Mouse (Mus musculus) embryonic facial prominence, embryonic 12.5 days (tissue): ENCODE data around the gene Dthd1. TPM values are rescaled to one million over a fixed set of nuclear protein-coding genes. Genes with fewer than 3 reads are reported as not detected.

ENCODE experiments used
- ATAC-seq: fragments of 200-750 bp; cut with Nextera tagmentation; 2 replicates; pipeline ENCODE4 v1.8.0; 2017; ENCODE audit not compliant: insufficient number of reproducible peaks, insufficient read depth, low FRiP score, low TSS enrichment
- H3K27ac ChIP-seq: fragments of 300-500 bp; sonication (generic); 2 replicates; pipeline ENCODE4 v1.5.1; 2016; ENCODE audit warnings: mild to moderate bottlenecking
- H3K27me3 ChIP-seq: fragments of 300-500 bp; sonication (generic); 2 replicates; pipeline ENCODE4 v1.6.1; 2016; ENCODE audit warnings: mild to moderate bottlenecking, moderate library complexity
- H3K36me3 ChIP-seq: fragments of 300-500 bp; sonication (generic); 2 replicates; pipeline ENCODE4 v1.6.1; 2016; ENCODE audit warnings: mild to moderate bottlenecking
- H3K4me1 ChIP-seq: fragments of 300-500 bp; sonication (generic); 2 replicates; pipeline ENCODE4 v1.6.1; 2016
- H3K4me2 ChIP-seq: fragments of 300-500 bp; sonication (generic); replicated peaks from 2 replicates; pipeline ENCODE4 v1.6.1; 2016; ENCODE audit warnings: mild to moderate bottlenecking, moderate library complexity
- H3K4me3 ChIP-seq: fragments of 300-500 bp; sonication (generic); 2 replicates; pipeline ENCODE4 v1.5.1; 2016; ENCODE audit warnings: mild to moderate bottlenecking
- H3K9ac ChIP-seq: fragments of 300-500 bp; sonication (generic); 2 replicates; pipeline ENCODE4 v1.6.1; 2016; ENCODE audit warnings: mild to moderate bottlenecking, moderate library complexity
- H3K9me3 ChIP-seq: fragments of 300-500 bp; sonication (generic); 2 replicates; pipeline ENCODE4 v1.6.1; 2016; ENCODE audit warnings: mild to moderate bottlenecking, moderate library complexity
- WGBS: fragments of 180-500 bp; shearing (Covaris S2); methylation state at CpG from one replicate; pipeline ENCODE4 v1.1.7; 2016; 5-methylcytosine and 5-hydroxymethylcytosine counted together
- polyA plus RNA-seq: library from polyadenylated mRNA; unstranded; fragments of >200 nt; fragmentation: Nextera tagmentation; extraction: Ambion mirVana; gene quantifications from 2 replicates; pipeline ENCODE4 v1.2.1, GENCODE M21; 2016

The Dthd1 gene
- polyA plus RNA-seq, 1 experiment from 2014 or later = not detected

DNA sequence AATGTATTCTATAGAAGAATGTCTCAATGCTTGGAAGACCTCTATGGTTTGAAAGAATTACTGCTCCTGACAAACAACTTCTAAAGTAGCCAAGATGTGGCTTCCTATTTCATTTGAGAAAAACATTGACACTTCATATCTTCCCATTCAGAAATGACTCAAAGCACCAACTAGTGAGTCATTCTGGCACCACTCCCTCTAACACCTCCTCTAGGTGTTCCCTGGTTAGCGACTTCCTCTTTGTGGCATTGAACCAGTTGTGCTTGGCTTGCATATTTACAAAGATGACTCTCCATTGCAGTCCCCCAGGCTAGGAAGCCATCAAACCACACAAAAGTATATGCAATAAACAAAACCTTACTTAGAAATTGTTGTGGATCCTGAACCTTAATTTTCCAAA is 2.1 kb downstream of the Dthd1 start:
- Histone ChIP-seq H3K27me3 (no peaks in the 10 kb centered on the region), H3K36me3 (no peaks in the 10 kb centered on the region), H3K9ac (no peak overlapping the region), H3K4me2 (no peak overlapping the region), H3K27ac (no peak overlapping the region), H3K4me1 (no peaks in the 10 kb centered on the region), H3K4me3 (no peak overlapping the region), H3K9me3 (no peaks in the 10 kb centered on the region)
- 77% methylated on average over 1 of the region's 1 CpGs for WGBS
- no peak for ATAC-seq

DNA sequence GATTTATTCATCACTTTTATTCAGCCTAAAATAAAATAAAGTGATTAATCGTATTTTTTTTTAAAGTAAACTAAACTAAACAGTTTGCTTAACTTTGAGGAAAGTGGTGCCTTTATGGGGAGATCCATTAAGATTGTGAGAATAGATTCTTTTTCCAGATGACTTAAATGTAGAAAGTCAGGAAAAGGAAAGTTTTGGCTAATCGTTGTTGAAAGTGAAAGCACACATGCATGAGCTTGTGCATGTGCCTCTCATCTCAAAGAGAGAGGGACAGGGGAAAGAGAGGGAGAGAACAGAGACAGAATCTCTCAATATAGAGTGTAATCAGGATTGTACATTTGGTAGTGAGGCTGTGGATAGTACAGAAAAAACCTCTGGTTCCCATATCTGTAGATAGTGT is 5.9 kb downstream of the Dthd1 start:
- Histone ChIP-seq H3K4me1 (no peaks in the 10 kb centered on the region), H3K27me3 (no peaks in the 10 kb centered on the region), H3K27ac (no peak overlapping the region), H3K4me3 (no peak overlapping the region), H3K9ac (no peak overlapping the region), H3K36me3 (no peaks in the 10 kb centered on the region), H3K4me2 (no peak overlapping the region), H3K9me3 (no peaks in the 10 kb centered on the region)
- ATAC-seq = no peak
- 77% methylated on average over 2 of the region's 2 CpGs for WGBS

DNA sequence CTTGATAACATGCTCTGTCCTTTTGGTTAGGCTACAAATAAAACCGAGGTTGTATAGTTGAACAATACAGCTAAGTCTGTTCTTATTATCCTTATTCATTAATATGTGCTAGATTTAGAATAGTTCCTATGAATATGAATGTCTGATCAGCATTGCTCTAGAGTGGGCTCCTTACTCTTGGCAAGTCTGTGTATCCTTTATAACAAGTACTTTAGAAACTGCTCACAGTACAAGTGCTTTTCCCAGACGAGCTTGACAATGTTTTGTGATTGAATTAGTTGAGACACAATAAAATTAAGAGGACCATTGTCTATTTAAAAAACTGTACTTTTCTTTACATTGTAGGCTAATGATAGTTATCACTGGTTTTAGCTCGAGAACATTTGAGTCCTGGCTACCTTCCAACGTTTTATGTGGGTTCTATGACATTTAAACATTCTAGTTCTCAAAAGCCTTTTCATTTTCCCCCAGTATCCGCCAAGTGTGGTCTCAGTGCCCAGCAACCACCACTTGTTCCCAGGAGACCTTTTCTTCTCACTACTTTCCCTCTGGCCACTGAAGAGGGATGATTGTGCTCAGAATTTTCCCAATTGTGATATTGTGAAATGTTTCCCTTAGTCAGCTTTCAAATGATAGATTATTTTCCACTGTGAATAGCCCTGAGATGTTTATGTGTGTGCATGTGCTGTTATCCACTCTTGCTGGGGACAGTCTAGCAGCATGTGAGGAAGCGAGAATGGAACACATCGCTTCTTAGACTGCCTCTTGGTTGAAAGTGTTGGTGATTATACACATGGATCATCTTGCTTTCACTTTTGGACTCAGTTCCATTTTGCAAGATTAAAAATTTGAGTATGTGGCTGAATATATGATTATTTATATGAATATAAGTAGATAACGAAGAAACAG is 7.0 kb downstream of the Dthd1 start:
- H3K27ac ChIP-seq = no peak overlapping the region
- no peak for ATAC-seq
- no peaks in the 10 kb centered on the region for H3K36me3 ChIP-seq
- H3K4me3 ChIP-seq = no peak overlapping the region
- no peak overlapping the region for H3K4me2 ChIP-seq
- H3K27me3 ChIP-seq = no peaks in the 10 kb centered on the region
- no peaks in the 10 kb centered on the region for H3K9me3 ChIP-seq
- H3K4me1 ChIP-seq = no peaks in the 10 kb centered on the region
- 75% methylated on average over 8 of the region's 8 CpGs for WGBS
- H3K9ac ChIP-seq = no peak overlapping the region

DNA sequence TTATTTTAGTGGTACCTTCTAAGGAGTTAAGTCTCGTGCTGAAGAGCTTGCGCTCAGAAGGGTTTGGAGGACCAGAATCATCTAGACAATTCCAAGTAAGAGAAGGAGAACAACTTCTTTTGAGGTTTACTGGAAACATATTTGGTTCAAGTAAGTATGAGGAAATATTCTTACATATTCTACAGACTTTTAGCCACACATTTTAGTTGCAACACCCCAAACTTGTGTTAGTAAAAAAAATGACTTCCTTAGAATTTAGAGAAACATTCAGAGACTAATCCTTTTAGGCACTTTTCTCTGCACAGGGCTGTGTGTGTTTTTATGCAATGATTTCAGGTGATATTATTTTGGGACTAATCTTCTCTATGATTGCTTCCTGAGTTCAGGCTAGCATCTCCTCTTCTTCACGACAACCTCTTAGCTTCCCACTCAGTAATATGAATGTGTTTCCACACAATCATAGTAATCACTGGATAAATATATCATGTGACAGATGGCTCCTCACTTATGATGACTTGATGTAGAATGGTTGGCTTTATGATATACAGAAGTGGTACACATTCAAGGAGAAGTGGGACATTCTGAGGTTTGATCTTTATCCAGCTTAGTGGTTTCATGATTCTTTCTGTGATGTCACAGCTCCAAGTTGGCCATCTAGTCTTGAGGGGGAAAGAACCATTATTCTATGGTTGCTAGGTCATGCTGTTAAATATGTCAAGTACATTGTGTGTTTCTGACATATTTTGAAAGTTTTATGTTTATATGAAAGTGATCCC is 29.5 kb downstream of the Dthd1 start:
- no peaks in the 10 kb centered on the region for H3K9me3 ChIP-seq
- 92% methylated on average over 3 of the region's 3 CpGs for WGBS
- no peaks in the 10 kb centered on the region for H3K27me3 ChIP-seq
- H3K36me3 ChIP-seq = no peaks in the 10 kb centered on the region
- no peak overlapping the region for H3K4me3 ChIP-seq
- H3K9ac ChIP-seq = no peak overlapping the region
- H3K4me2 ChIP-seq = no peak overlapping the region
- H3K27ac ChIP-seq = no peak overlapping the region
- H3K4me1 ChIP-seq = no peaks in the 10 kb centered on the region
- no peak for ATAC-seq

DNA sequence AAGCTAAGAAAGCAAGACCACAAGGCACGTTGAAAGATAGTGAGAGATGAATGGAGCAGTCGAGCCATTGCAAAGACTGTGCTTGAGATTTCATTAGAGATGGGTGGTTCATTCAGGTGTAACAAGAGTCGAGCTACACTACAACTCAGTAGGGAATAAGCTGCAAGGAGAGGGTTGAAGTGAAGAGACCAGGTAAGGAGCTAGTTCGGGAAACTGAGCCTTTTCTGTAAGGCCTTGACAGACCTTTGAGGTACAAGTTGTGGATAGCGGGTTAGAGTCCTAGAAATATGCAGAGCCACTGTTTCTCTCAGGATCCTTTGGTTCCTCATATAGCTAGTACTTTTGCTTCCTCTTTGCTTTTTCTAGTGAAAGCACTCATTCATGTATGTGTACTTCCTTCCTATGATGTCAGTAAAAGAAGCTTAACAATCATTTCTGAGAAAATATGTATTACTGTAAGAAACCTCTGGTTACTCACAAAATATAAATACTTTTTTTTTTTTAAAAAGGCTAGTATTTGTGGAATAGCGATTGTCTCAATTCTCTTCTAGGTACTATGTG is 33.0 kb downstream of the Dthd1 start:
- ATAC-seq = no peak
- no peaks in the 10 kb centered on the region for H3K27me3 ChIP-seq
- no peaks in the 10 kb centered on the region for H3K36me3 ChIP-seq
- 83% methylated on average over 6 of the region's 6 CpGs for WGBS
- H3K9ac ChIP-seq = no peak overlapping the region
- H3K4me3 ChIP-seq = no peak overlapping the region
- no peaks in the 10 kb centered on the region for H3K9me3 ChIP-seq
- H3K4me2 ChIP-seq = no peak overlapping the region
- no peaks in the 10 kb centered on the region for H3K4me1 ChIP-seq
- H3K27ac ChIP-seq = no peak overlapping the region

DNA sequence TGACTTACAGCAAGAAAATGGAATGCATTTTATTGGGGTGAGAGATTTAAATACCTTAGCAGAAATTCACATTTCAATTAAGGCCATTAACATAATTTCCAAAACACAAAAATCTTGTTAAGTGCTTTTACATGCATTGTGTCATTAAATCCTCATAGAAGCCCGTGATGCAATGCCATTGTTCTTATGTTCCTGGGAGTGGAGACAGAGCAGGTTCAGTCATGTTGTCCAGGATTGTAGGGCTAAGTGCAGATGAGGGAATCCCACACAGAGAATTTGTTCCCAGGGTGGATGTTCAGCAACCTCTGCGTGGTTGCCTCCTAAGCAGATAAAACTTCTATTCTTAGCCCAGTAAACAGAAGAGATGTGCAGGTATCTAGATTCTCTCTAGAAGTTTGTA is 37.7 kb downstream of the Dthd1 start:
- no peak overlapping the region for H3K9ac ChIP-seq
- H3K27me3 ChIP-seq = no peaks in the 10 kb centered on the region
- no peaks in the 10 kb centered on the region for H3K4me1 ChIP-seq
- no peaks in the 10 kb centered on the region for H3K36me3 ChIP-seq
- WGBS = 79% methylated on average over 2 of the region's 2 CpGs
- no peak overlapping the region for H3K4me3 ChIP-seq
- ATAC-seq = no peak
- H3K9me3 ChIP-seq = no peaks in the 10 kb centered on the region
- no peak overlapping the region for H3K4me2 ChIP-seq
- no peak overlapping the region for H3K27ac ChIP-seq

DNA sequence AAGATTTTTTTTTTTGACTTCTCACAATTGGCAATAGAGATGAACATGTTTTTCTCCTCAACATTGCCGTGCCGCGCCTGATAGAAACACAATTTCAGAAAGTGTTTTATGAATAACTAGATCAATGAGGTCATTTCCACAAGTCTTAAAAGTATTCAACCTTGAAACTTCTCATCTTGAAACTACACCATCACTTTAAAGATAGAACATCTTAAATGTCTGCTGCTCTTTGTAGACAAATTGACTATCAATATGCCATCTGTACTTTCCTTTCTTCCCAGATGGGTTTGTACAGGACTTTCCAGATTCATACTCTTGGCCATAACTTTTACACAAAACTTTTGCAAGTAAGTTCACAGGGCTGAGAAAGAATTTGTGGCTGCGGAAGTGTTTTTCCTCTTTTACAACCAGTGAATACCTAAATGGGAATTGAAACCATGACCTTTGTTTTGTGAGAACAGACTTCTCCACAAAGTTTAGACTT is 40.8 kb downstream of the Dthd1 start:
- Histone ChIP-seq H3K4me1 (no peaks in the 10 kb centered on the region), H3K27me3 (no peaks in the 10 kb centered on the region), H3K27ac (no peak overlapping the region), H3K4me2 (no peak overlapping the region), H3K9me3 (no peaks in the 10 kb centered on the region), H3K36me3 (no peaks in the 10 kb centered on the region), H3K4me3 (no peak overlapping the region), H3K9ac (no peak overlapping the region)
- WGBS = 93% methylated on average over 4 of the region's 4 CpGs
- ATAC-seq = no peak

DNA sequence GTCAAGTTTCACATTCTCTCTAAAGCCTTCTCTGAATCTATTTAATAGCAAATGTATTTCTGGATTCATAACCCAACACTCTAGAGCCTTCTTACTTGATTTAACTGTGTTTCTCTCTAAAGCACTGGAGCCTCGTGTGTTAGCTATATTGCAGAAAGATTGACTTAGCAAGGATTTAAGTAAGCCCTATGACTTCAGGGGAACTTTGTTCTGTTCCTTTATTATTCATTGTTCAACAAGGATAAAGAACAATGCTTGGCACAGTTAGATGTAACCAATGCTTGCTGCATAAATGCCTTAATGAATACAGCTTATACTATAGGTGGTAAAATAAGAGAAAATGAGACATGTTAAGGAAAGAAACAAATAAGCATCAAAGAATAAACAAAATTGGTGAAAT is 43.9 kb downstream of the Dthd1 start:
- H3K4me2 ChIP-seq = no peak overlapping the region
- ATAC-seq = no peak
- no peak overlapping the region for H3K9ac ChIP-seq
- H3K27me3 ChIP-seq = no peaks in the 10 kb centered on the region
- H3K9me3 ChIP-seq = no peaks in the 10 kb centered on the region
- no peak overlapping the region for H3K4me3 ChIP-seq
- no peak overlapping the region for H3K27ac ChIP-seq
- WGBS = 83% methylated on average over 1 of the region's 1 CpGs
- no peaks in the 10 kb centered on the region for H3K36me3 ChIP-seq
- no peaks in the 10 kb centered on the region for H3K4me1 ChIP-seq

DNA sequence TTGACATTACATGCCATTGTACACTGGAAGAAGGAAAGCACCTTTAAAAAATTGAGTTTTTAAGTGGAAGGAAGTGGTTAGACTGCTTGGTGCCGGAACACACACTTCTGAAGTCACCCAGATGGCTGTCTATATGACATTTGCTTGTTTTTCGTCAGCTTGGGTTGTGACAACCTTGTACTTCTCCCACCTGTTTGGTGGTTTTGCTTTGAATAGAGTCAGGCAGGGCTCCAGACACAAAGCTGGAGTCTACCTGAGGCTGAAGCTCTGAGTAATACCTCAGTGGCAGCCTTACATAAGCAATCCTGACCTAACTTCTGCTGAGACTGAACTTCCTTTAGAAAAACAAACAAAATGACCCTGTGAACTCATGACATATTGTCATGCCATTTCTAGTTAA is 44.7 kb downstream of the Dthd1 start:
- H3K9me3 ChIP-seq = no peaks in the 10 kb centered on the region
- no peak overlapping the region for H3K4me3 ChIP-seq
- WGBS = 71% methylated on average over 2 of the region's 2 CpGs
- no peaks in the 10 kb centered on the region for H3K4me1 ChIP-seq
- no peak for ATAC-seq
- no peaks in the 10 kb centered on the region for H3K27me3 ChIP-seq
- H3K36me3 ChIP-seq = no peaks in the 10 kb centered on the region
- H3K9ac ChIP-seq = no peak overlapping the region
- H3K27ac ChIP-seq = no peak overlapping the region
- H3K4me2 ChIP-seq = no peak overlapping the region

DNA sequence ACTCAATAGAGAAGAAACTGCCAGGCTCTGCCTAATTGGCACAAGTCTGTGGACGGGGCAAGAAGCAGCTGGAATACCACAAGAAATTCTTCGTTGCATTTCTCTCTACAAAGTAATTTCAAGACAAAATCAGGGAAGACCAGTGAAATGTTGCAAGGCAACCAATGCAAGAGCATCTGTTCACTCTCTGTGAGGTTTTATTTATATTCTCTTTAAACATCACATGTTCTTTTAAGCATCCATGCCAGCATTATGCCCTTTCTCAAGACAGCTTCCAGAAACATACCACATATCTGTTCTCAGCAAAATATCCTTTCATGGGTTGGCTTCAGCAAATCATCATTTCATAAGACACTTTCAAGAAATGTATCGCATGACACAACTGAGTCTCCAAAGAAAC is 50.7 kb downstream of the Dthd1 start:
- no peak overlapping the region for H3K4me2 ChIP-seq
- WGBS = 83% methylated on average over 3 of the region's 3 CpGs
- no peak overlapping the region for H3K27ac ChIP-seq
- H3K9ac ChIP-seq = no peak overlapping the region
- H3K4me3 ChIP-seq = no peak overlapping the region
- H3K4me1 ChIP-seq = no peaks in the 10 kb centered on the region
- no peak for ATAC-seq
- no peaks in the 10 kb centered on the region for H3K27me3 ChIP-seq
- H3K36me3 ChIP-seq = no peaks in the 10 kb centered on the region
- no peaks in the 10 kb centered on the region for H3K9me3 ChIP-seq

DNA sequence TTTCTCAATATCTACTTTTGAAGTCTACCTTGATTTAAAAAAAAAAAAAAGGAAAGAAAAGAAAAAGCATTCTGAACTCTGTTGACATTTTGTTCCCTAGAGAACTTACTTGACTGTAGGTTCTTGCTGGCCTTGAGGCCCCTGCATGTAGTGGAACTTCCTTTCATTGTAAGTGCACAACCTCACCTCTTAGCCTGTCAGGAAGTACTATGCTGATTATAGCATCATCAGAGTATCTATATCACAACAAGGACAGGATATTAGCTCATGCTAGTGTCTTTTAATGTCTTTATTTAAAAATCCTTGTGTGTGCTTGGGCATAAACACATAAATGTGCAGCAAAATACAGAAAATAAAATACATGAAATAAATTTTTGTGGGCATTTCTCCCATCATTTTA is 53.4 kb downstream of the Dthd1 start:
- Histone ChIP-seq H3K4me1 (no peaks in the 10 kb centered on the region), H3K4me2 (no peak overlapping the region), H3K9ac (no peak overlapping the region), H3K36me3 (no peaks in the 10 kb centered on the region), H3K27me3 (no peaks in the 10 kb centered on the region), H3K27ac (no peak overlapping the region), H3K4me3 (no peak overlapping the region), H3K9me3 (no peaks in the 10 kb centered on the region)
- no peak for ATAC-seq

DNA sequence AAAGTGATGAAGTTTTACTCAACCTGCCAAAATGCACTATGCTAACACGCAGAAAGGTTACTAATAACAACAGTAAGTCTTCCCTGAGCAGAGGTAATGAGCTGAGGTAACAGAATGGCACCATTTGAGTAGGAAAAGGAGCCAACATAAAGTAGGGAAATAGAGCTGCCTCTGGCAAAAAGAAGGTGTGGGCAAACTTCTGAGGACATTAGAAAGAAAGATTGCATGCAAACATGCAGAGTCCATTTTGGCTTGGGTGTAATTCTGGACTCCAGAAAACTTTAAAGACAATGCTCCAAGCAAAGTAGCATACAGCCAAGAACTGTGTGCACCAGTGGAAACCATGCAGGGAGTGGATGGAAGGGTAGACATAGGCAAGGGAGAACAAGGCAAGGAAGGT is 65.9 kb downstream of the Dthd1 start:
- no peaks in the 10 kb centered on the region for H3K36me3 ChIP-seq
- no peak overlapping the region for H3K4me2 ChIP-seq
- H3K4me3 ChIP-seq = no peak overlapping the region
- 75% methylated on average over 1 of the region's 1 CpGs for WGBS
- no peaks in the 10 kb centered on the region for H3K27me3 ChIP-seq
- H3K9me3 ChIP-seq = no peaks in the 10 kb centered on the region
- no peak overlapping the region for H3K27ac ChIP-seq
- H3K9ac ChIP-seq = no peak overlapping the region
- ATAC-seq = no peak
- H3K4me1 ChIP-seq = no peaks in the 10 kb centered on the region
